Mouse (Mus musculus): ENCODE measurements at regions not wholly inside any gene's neighbourhood (a gene's known extent, or its start where the extent isn't known, plus 50 kb on each side); places are given as distances from the start of the nearest gene placed in this dataset.

GRCm38 (mm10) chr8:103270815-103271553 is 485.5 kb upstream of the Cdh11 start:
- Histone ChIP-seq H3K4me2 (ENCODE audit: low read length) (no peak overlapping the region), H3K36me3 (ENCODE audit: control insufficient read depth, insufficient read depth, low read length) (no peaks in the 10 kb centered on the region), H3K4me3 (ENCODE audit: low read length) (no peak overlapping the region), H3K9ac (ENCODE audit: low read depth, low read length) (no peak overlapping the region), H3K4me1 (ENCODE audit: control insufficient read depth, insufficient read depth, low read depth, low read length) (peaks cover 3% of the 10 kb centered on the region; the same call in 1 of the 2 replicates), H3K9me3 (ENCODE audit: control insufficient read depth, low read length) (no peaks in the 10 kb centered on the region), H3K27me3 (replicated peaks; ENCODE audit: control insufficient read depth, insufficient read depth, low read length) (no peaks in the 10 kb centered on the region), H3K27ac (ENCODE audit: low read depth, low read length) (no peak overlapping the region)
- whole genome bisulfite sequencing, result 42% methylated on average over 9 of the region's 9 CpGs
- peak; percentile 31; the same call in 1 of the 2 replicates for ATAC-seq

GRCm38 (mm10) chr8:103272305-103273079 is 487.1 kb upstream of the Cdh11 start:
- WGBS, result 7% methylated on average over 5 of the region's 5 CpGs
- peak; percentile 97 for ATAC-seq
- H3K4me3 ChIP-seq (ENCODE audit: low read length), result no peak overlapping the region

GRCm38 (mm10) chr8:103273476-103273875 is 488.0 kb upstream of the Cdh11 start:
- 91% methylated on average over 2 of the region's 2 CpGs for whole genome bisulfite sequencing
- ATAC-seq, result no peak
- H3K27me3 ChIP-seq (replicated peaks; ENCODE audit: control insufficient read depth, insufficient read depth, low read length), result no peaks in the 10 kb centered on the region
- H3K4me2 ChIP-seq (ENCODE audit: low read length), result no peak overlapping the region
- no peak overlapping the region for H3K4me3 ChIP-seq (ENCODE audit: low read length)
- no peak overlapping the region for H3K27ac ChIP-seq (ENCODE audit: low read depth, low read length)
- H3K9ac ChIP-seq (ENCODE audit: low read depth, low read length), result no peak overlapping the region
- H3K4me1 ChIP-seq (ENCODE audit: control insufficient read depth, insufficient read depth, low read depth, low read length), result peaks cover 3% of the 10 kb centered on the region; the same call in 1 of the 2 replicates
- H3K9me3 ChIP-seq (ENCODE audit: control insufficient read depth, low read length), result no peaks in the 10 kb centered on the region
- no peaks in the 10 kb centered on the region for H3K36me3 ChIP-seq (ENCODE audit: control insufficient read depth, insufficient read depth, low read length)

More at GRCm38 (mm10) chr8:103272305-103273079, 487.1 kb upstream of the Cdh11 start:
- Histone ChIP-seq H3K36me3 (ENCODE audit: control insufficient read depth, insufficient read depth, low read length) (no peaks in the 10 kb centered on the region), H3K4me1 (ENCODE audit: control insufficient read depth, insufficient read depth, low read depth, low read length) (peaks cover 3% of the 10 kb centered on the region; the same call in 1 of the 2 replicates), H3K4me2 (ENCODE audit: low read length) (no peak overlapping the region), H3K27me3 (replicated peaks; ENCODE audit: control insufficient read depth, insufficient read depth, low read length) (no peaks in the 10 kb centered on the region), H3K9me3 (ENCODE audit: control insufficient read depth, low read length) (no peaks in the 10 kb centered on the region), H3K9ac (ENCODE audit: low read depth, low read length) (no peak overlapping the region), H3K27ac (ENCODE audit: low read depth, low read length) (peak overlapping the region; percentile 68)

- Histone ChIP-seq H3K9ac (ENCODE audit: low read depth, low read length) (no peak overlapping the region), H3K27me3 (replicated peaks; ENCODE audit: control insufficient read depth, insufficient read depth, low read length) (no peaks in the 10 kb centered on the region), H3K27ac (ENCODE audit: low read depth, low read length) (no peak overlapping the region), H3K4me1 (ENCODE audit: control insufficient read depth, insufficient read depth, low read depth, low read length) (no peaks in the 10 kb centered on the region), H3K4me3 (ENCODE audit: low read length) (no peak overlapping the region), H3K36me3 (ENCODE audit: control insufficient read depth, insufficient read depth, low read length) (no peaks in the 10 kb centered on the region), H3K4me2 (ENCODE audit: low read length) (no peak overlapping the region), H3K9me3 (ENCODE audit: control insufficient read depth, low read length) (no peaks in the 10 kb centered on the region)
- ATAC-seq, result no peak
- 43% methylated on average over 1 of the region's 1 CpGs for WGBS
These were observed 496.4 kb upstream of the Cdh11 start for GRCm38 (mm10) chr8:103281801-103282200.

- Histone ChIP-seq H3K9me3 (ENCODE audit: control insufficient read depth, low read length) (no peaks in the 10 kb centered on the region), H3K9ac (ENCODE audit: low read depth, low read length) (no peak overlapping the region), H3K4me3 (ENCODE audit: low read length) (no peak overlapping the region), H3K27ac (ENCODE audit: low read depth, low read length) (no peak overlapping the region), H3K27me3 (replicated peaks; ENCODE audit: control insufficient read depth, insufficient read depth, low read length) (no peaks in the 10 kb centered on the region), H3K36me3 (ENCODE audit: control insufficient read depth, insufficient read depth, low read length) (no peaks in the 10 kb centered on the region), H3K4me2 (ENCODE audit: low read length) (peak overlapping the region; percentile 33), H3K4me1 (ENCODE audit: control insufficient read depth, insufficient read depth, low read depth, low read length) (peaks cover 4% of the 10 kb centered on the region)
- WGBS, result 34% methylated on average over 12 of the region's 12 CpGs
- peak; percentile 50; the same call in 1 of the 2 replicates for ATAC-seq
These were observed 503.1 kb upstream of the Cdh11 start for GRCm38 (mm10) chr8:103288561-103288974.

GRCm38 (mm10) chr8:103292896-103293295 is 507.5 kb upstream of the Cdh11 start:
- Histone ChIP-seq H3K9me3 (ENCODE audit: control insufficient read depth, low read length) (no peaks in the 10 kb centered on the region), H3K27me3 (replicated peaks; ENCODE audit: control insufficient read depth, insufficient read depth, low read length) (no peaks in the 10 kb centered on the region), H3K36me3 (ENCODE audit: control insufficient read depth, insufficient read depth, low read length) (no peaks in the 10 kb centered on the region), H3K9ac (ENCODE audit: low read depth, low read length) (no peak overlapping the region), H3K4me1 (ENCODE audit: control insufficient read depth, insufficient read depth, low read depth, low read length) (peaks cover 4% of the 10 kb centered on the region), H3K4me3 (ENCODE audit: low read length) (no peak overlapping the region), H3K27ac (ENCODE audit: low read depth, low read length) (no peak overlapping the region), H3K4me2 (ENCODE audit: low read length) (no peak overlapping the region)
- no peak for ATAC-seq
- 62% methylated on average over 2 of the region's 2 CpGs for WGBS

GRCm38 (mm10) chr8:103306476-103307183 is 521.2 kb upstream of the Cdh11 start:
- ATAC-seq, result no peak
- 46% methylated on average over 1 of the region's 1 CpGs for WGBS
- no peak overlapping the region for H3K4me2 ChIP-seq (ENCODE audit: low read length)

GRCm38 (mm10) chr8:103313576-103313975 is 528.1 kb upstream of the Cdh11 start:
- 23% methylated on average over 1 of the region's 1 CpGs for WGBS
- no peaks in the 10 kb centered on the region for H3K9me3 ChIP-seq (ENCODE audit: control insufficient read depth, low read length)

More at GRCm38 (mm10) chr8:103306476-103307183, 521.2 kb upstream of the Cdh11 start:
- H3K9me3 ChIP-seq (ENCODE audit: control insufficient read depth, low read length), result no peaks in the 10 kb centered on the region
- no peaks in the 10 kb centered on the region for H3K4me1 ChIP-seq (ENCODE audit: control insufficient read depth, insufficient read depth, low read depth, low read length)
- H3K27me3 ChIP-seq (replicated peaks; ENCODE audit: control insufficient read depth, insufficient read depth, low read length), result no peaks in the 10 kb centered on the region
- H3K27ac ChIP-seq (ENCODE audit: low read depth, low read length), result no peak overlapping the region
- no peak overlapping the region for H3K9ac ChIP-seq (ENCODE audit: low read depth, low read length)
- no peak overlapping the region for H3K4me3 ChIP-seq (ENCODE audit: low read length)
- H3K36me3 ChIP-seq (ENCODE audit: control insufficient read depth, insufficient read depth, low read length), result no peaks in the 10 kb centered on the region

More at GRCm38 (mm10) chr8:103313576-103313975, 528.1 kb upstream of the Cdh11 start:
- Histone ChIP-seq H3K4me1 (ENCODE audit: control insufficient read depth, insufficient read depth, low read depth, low read length) (no peaks in the 10 kb centered on the region), H3K4me3 (ENCODE audit: low read length) (no peak overlapping the region), H3K27ac (ENCODE audit: low read depth, low read length) (no peak overlapping the region), H3K27me3 (replicated peaks; ENCODE audit: control insufficient read depth, insufficient read depth, low read length) (peaks cover 2% of the 10 kb centered on the region; the same call in 1 of the 2 replicates), H3K4me2 (ENCODE audit: low read length) (no peak overlapping the region), H3K36me3 (ENCODE audit: control insufficient read depth, insufficient read depth, low read length) (no peaks in the 10 kb centered on the region), H3K9ac (ENCODE audit: low read depth, low read length) (no peak overlapping the region)
- no peak for ATAC-seq

Data from hindbrain, embryonic 16.5 days (tissue).